Mouse (Mus musculus) cerebellum, adult 2 months (tissue): ENCODE results near the gene Commd7.

Source experiments
- CTCF ChIP-seq: fragments of 200-500 bp; IDR thresholded peaks from 2 replicates; pipeline ENCODE4 v1.5.1; 2011; ENCODE audit warnings: low read depth, mild to moderate bottlenecking, control low read depth, low read length, moderate library complexity, borderline replicate concordance; ENCODE audit not compliant: insufficient read depth
- POLR2A ChIP-seq: fragments of 200-500 bp; IDR thresholded peaks from 2 replicates; pipeline ENCODE4 v1.6.1; 2011; ENCODE audit warnings: low read length, control low read depth, borderline replicate concordance; ENCODE audit not compliant: insufficient read depth

- TF ChIP-seq POLR2A (no peak), CTCF (no peak)
Measured at GRCm38 (mm10) chr2:153650014-153650687, 17.6 kb upstream of the Commd7 start.
